Mouse (Mus musculus) brain, embryonic 14.5 days (tissue): ENCODE results near the gene Coch.

Source experiments
- CTCF ChIP-seq: fragments of 200-500 bp; IDR thresholded peaks from 2 replicates; pipeline ENCODE4 v1.5.1; 2012; ENCODE audit warnings: inconsistent platforms, mild to moderate bottlenecking, moderate library complexity, borderline replicate concordance; ENCODE audit not compliant: insufficient read depth, insufficient read length; ENCODE audit errors: extremely low read depth
- POLR2A ChIP-seq: fragments of 200-500 bp; IDR thresholded peaks from 2 replicates; pipeline ENCODE4 v1.6.1; 2012; ENCODE audit warnings: mild to moderate bottlenecking, inconsistent platforms, borderline replicate concordance; ENCODE audit not compliant: poor library complexity, insufficient read depth, insufficient read length, severe bottlenecking; ENCODE audit errors: extremely low read depth

DNA sequence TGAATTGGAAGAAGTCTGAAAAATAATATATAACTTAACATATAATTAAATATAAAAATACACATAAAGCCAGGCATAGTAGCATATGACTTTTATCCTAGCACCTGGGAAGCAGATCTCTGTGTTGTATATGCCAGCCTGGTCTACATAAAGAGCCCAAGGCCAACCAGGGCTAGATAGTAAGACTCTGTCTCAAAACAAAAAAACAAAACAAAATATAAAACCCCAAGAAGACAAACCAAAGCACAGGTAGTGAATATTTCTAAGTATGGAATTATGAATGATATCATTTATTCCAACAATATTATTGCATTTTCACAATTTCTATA, 30.2 kb downstream of the Coch start:
- no peak for TF ChIP-seq POLR2A
- TF ChIP-seq CTCF: no peak
